Mouse (Mus musculus): ENCODE data around the gene a. TPM values are rescaled to one million over a fixed set of nuclear protein-coding genes. Genes with fewer than 3 reads are reported as not detected.

The a gene
- total and polyA plus RNA-seq, 2 experiments from 2014 or later = 0.85 TPM; not detected in 1

DNA sequence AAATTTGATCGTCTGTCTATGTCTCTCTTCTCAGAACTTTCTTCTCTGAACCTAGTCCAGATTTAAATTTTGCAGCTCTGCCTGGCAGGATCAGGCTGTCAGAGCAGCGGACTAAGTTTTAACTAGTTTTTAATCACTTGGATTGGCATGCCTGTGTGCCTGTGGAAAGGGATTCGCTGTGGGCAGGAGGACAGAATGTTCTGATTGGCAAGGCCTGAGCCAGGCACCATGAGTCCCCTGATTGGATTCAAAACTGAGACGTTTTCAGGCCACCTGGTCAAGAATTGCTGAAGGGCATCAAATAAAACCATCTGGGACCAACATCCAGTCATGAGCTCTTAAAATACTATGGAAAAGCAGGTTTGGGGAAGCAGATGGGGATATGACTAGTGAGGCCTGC lies 8.8 kb upstream of the a start:
- no peak for ATAC-seq
- Histone ChIP-seq H3K4me2 (ENCODE audit: low read depth, low read length) (no peak overlapping the region), H3K4me1 (ENCODE audit: insufficient read depth, low read length) (no peaks in the 10 kb centered on the region), H3K9ac (replicated peaks; ENCODE audit: low read length) (no peak overlapping the region), H3K27me3 (ENCODE audit: insufficient read depth, low read length) (no peaks in the 10 kb centered on the region), H3K4me3 (ENCODE audit: low read length) (no peak overlapping the region), H3K36me3 (ENCODE audit: insufficient read depth, low read length) (no peaks in the 10 kb centered on the region), H3K27ac (no peak overlapping the region), H3K9me3 (ENCODE audit: low read length) (no peaks in the 10 kb centered on the region)
- WGBS = 64% methylated on average over 4 of the region's 4 CpGs
- DNase-seq (ENCODE audit: low spot score) = no peak
- no peak for TF ChIP-seq CTCF (IDR thresholded peaks at IDR 0.05; ENCODE audit: low read depth)

DNA sequence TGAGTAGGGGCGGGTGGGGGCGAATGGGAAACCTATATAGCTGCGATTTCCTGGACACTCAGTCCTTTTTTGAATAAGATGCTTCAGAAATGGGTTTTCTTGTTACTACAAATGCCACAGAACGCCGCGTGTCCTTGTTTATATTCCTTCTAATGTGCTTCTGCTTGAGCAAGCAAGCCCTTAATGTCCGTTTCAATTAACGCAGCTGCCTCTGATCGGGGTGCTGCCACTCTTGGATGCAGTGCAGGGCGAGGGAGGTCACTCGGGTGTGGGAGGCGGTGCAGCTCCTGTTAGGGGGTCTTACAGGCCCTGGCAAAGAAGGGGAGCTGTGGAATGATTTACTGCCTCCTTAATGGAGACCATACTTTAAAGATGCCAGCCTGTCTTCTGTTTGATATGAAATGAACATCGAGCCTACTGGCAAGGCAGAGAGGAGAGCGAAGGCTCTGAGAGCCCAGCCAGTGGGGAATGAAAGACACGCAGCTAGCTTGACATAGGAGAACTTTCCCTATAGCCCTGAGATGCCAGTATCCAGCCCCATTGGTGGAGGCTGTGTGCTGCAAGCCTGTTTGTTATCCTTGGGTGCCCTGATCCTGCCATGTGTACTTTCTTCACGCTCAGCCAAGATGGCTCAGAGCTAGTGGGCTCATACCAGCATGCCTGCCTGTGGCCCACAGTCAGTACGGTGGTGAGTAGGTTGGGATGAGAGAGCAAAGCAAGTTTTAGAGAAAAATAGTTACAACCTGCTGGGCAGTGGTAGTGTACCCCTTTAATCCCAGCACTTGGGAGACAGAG lies 8.1 kb upstream of the a start:
- no peaks in the 10 kb centered on the region for H3K9me3 ChIP-seq (ENCODE audit: low read length)
- no peak overlapping the region for H3K4me2 ChIP-seq (ENCODE audit: low read depth, low read length)
- 51% methylated on average over 17 of the region's 17 CpGs for WGBS
- H3K36me3 ChIP-seq (ENCODE audit: insufficient read depth, low read length) = no peaks in the 10 kb centered on the region
- H3K9ac ChIP-seq (replicated peaks; ENCODE audit: low read length) = no peak overlapping the region
- no peak for ATAC-seq
- no peak overlapping the region for H3K27ac ChIP-seq
- no peaks in the 10 kb centered on the region for H3K27me3 ChIP-seq (ENCODE audit: insufficient read depth, low read length)
- no peaks in the 10 kb centered on the region for H3K4me1 ChIP-seq (ENCODE audit: insufficient read depth, low read length)
- no peak overlapping the region for H3K4me3 ChIP-seq (ENCODE audit: low read length)
- no peak for DNase-seq (ENCODE audit: low spot score)
- TF ChIP-seq CTCF (IDR thresholded peaks at IDR 0.05; ENCODE audit: low read depth) = no peak

DNA sequence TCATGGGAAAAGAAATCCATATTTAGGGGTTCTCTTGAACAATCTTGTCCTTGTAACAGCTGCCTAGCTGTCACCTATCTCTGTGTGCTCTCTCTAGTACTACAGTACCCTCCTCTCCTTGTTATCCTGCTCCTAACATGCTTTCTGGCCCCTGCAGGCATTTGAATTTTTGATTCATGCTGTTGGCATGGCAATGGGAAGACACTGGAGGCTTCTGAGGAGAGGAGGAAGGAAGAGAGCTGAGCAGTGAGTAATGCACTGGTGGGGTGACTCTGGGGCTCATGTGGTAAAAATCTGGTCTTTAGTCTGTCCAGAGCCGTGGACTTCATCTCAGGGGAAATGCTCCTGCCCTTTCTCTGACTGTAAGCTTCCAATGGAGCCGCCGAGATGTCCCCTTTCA lies 5.9 kb upstream of the a start:
- no peak overlapping the region for H3K4me2 ChIP-seq (ENCODE audit: low read depth, low read length)
- H3K27ac ChIP-seq = no peak overlapping the region
- 0 out of 2 replicates have a peak, but pooled peaks have one; percentile 46 for ATAC-seq

DNA sequence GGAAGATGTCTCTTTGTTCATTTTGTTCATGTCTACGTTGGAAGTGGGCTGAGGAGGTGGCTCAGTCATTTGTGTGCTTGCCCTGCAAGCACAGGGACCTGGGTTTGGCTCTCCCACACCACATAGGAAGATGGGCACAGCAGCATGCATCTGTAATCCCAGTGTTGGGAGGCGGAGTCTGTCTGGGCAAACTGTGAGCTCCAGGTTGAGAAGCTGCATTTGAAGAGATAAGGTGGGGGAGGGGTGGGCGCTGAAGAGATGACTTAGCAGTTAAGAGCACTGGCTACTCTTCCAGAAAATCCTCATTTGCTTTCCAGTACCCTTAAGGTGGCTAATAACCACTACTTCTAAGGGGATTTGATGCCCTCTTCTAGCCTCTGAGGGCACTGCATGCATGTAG lies 5.0 kb upstream of the a start:
- H3K4me1 ChIP-seq (ENCODE audit: insufficient read depth, low read length) = no peaks in the 10 kb centered on the region
- no peak for TF ChIP-seq CTCF (IDR thresholded peaks at IDR 0.05; ENCODE audit: low read depth)
- H3K4me3 ChIP-seq (ENCODE audit: low read length) = no peak overlapping the region
- no peaks in the 10 kb centered on the region for H3K27me3 ChIP-seq (ENCODE audit: insufficient read depth, low read length)
- no peak overlapping the region for H3K27ac ChIP-seq
- H3K4me2 ChIP-seq (ENCODE audit: low read depth, low read length) = no peak overlapping the region
- WGBS = 55% methylated on average over 3 of the region's 3 CpGs
- H3K9ac ChIP-seq (replicated peaks; ENCODE audit: low read length) = no peak overlapping the region
- H3K36me3 ChIP-seq (ENCODE audit: insufficient read depth, low read length) = no peaks in the 10 kb centered on the region
- ATAC-seq (no peak), DNase-seq (ENCODE audit: low spot score) (no peak)
- no peaks in the 10 kb centered on the region for H3K9me3 ChIP-seq (ENCODE audit: low read length)

More for the DNA sequence above, 5.9 kb upstream of the a start:
- 57% methylated on average over 3 of the region's 3 CpGs for WGBS
- Histone ChIP-seq H3K9me3 (ENCODE audit: low read length) (no peaks in the 10 kb centered on the region), H3K4me3 (ENCODE audit: low read length) (no peak overlapping the region), H3K36me3 (ENCODE audit: insufficient read depth, low read length) (no peaks in the 10 kb centered on the region), H3K27me3 (ENCODE audit: insufficient read depth, low read length) (no peaks in the 10 kb centered on the region), H3K4me1 (ENCODE audit: insufficient read depth, low read length) (no peaks in the 10 kb centered on the region), H3K9ac (replicated peaks; ENCODE audit: low read length) (no peak overlapping the region)
- DNase-seq (ENCODE audit: low spot score) = no peak
- no peak for TF ChIP-seq CTCF (IDR thresholded peaks at IDR 0.05; ENCODE audit: low read depth)

GRCm38 (mm10) chr2:154786776-154787175 lies 4.4 kb upstream of the a start:
- H3K4me1 ChIP-seq (ENCODE audit: insufficient read depth, low read length) = no peaks in the 10 kb centered on the region
- H3K4me3 ChIP-seq (ENCODE audit: low read length) = no peak overlapping the region
- WGBS = 60% methylated on average over 11 of the region's 11 CpGs
- no peak overlapping the region for H3K27ac ChIP-seq
- no peak for DNase-seq (ENCODE audit: low spot score)
- H3K36me3 ChIP-seq (ENCODE audit: insufficient read depth, low read length) = no peaks in the 10 kb centered on the region
- H3K27me3 ChIP-seq (ENCODE audit: insufficient read depth, low read length) = no peaks in the 10 kb centered on the region
- no peak overlapping the region for H3K4me2 ChIP-seq (ENCODE audit: low read depth, low read length)
- no peak for ATAC-seq
- H3K9ac ChIP-seq (replicated peaks; ENCODE audit: low read length) = no peak overlapping the region
- TF ChIP-seq CTCF (IDR thresholded peaks at IDR 0.05; ENCODE audit: low read depth) = no peak
- no peaks in the 10 kb centered on the region for H3K9me3 ChIP-seq (ENCODE audit: low read length)

GRCm38 (mm10) chr2:154789381-154789780 lies 1.8 kb upstream of the a start:
- WGBS = 71% methylated on average over 6 of the region's 6 CpGs
- Histone ChIP-seq H3K4me3 (ENCODE audit: low read length) (no peak overlapping the region), H3K27ac (no peak overlapping the region), H3K9ac (replicated peaks; ENCODE audit: low read length) (no peak overlapping the region), H3K4me2 (ENCODE audit: low read depth, low read length) (no peak overlapping the region), H3K27me3 (ENCODE audit: insufficient read depth, low read length) (no peaks in the 10 kb centered on the region), H3K9me3 (ENCODE audit: low read length) (no peaks in the 10 kb centered on the region), H3K4me1 (ENCODE audit: insufficient read depth, low read length) (peaks cover 14% of the 10 kb centered on the region; the same call in 1 of the 2 replicates), H3K36me3 (ENCODE audit: insufficient read depth, low read length) (no peaks in the 10 kb centered on the region)
- ATAC-seq = no peak
- no peak for DNase-seq (ENCODE audit: low spot score)
- TF ChIP-seq CTCF (IDR thresholded peaks at IDR 0.05; ENCODE audit: low read depth) = no peak

DNA sequence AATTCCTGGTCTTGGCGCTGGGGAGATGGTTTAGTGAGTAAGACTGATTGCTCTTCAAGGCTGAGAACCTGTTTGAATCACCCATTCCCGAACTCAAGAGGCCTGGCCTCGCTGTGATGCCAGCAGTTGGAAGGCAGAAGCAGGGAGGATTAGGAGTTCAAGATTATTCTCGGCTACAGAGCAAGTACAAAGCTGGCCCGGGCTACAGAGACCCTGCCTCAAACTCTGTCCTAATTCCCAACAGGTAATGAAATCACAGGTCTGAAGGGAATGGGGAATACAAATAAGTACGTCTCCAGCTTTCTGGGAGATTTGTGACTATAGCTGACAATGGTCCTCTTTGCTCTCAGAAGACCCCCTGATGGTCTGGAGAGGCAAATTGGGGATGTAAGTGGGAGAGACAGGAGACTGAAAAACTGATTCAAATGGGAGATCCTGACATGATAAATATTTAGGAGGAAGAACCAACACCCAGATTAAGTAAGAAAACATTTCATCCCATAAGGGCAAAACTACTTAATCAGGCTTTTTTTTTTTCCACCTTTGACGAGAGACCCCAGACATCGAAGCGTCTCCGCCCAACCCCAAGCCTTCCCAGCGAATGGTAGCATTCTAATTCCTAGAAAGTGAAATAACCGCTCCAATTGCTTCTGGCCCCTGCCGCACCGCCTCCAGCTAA lies 1.1 kb upstream of the a start:
- Histone ChIP-seq H3K9me3 (ENCODE audit: low read length) (no peaks in the 10 kb centered on the region), H3K4me3 (ENCODE audit: low read length) (peak overlapping the region; percentile 92), H3K4me1 (ENCODE audit: insufficient read depth, low read length) (peaks cover 14% of the 10 kb centered on the region; the same call in 1 of the 2 replicates), H3K9ac (replicated peaks; ENCODE audit: low read length) (peak overlapping the region; percentile 56), H3K27me3 (ENCODE audit: insufficient read depth, low read length) (no peaks in the 10 kb centered on the region), H3K36me3 (ENCODE audit: insufficient read depth, low read length) (no peaks in the 10 kb centered on the region), H3K27ac (peak overlapping the region; percentile 91), H3K4me2 (ENCODE audit: low read depth, low read length) (peak overlapping the region; percentile 86)
- ATAC-seq = no peak
- no peak for DNase-seq (ENCODE audit: low spot score)
- WGBS = 6% methylated on average over 14 of the region's 14 CpGs
- TF ChIP-seq CTCF (IDR thresholded peaks at IDR 0.05; ENCODE audit: low read depth) = no peak

All from hindbrain, postnatal 0 days (tissue).